Mouse (Mus musculus) heart, postnatal 36 days (tissue): ENCODE data around the gene Inpp5f. TPM values are rescaled to one million over a fixed set of nuclear protein-coding genes. Genes with fewer than 3 reads are reported as not detected.
"Not testable (repeated sequence)": the region's sequence is repeated elsewhere in the genome, so short reads cannot be mapped to it uniquely, and the experiment has no call there.

Source experiments
- DNase-seq, 2 experiments: peaks; one replicate each; pipeline ENCODE4 v3.0.0; 2021 to 2022
- intact Hi-C: fragments of 180-260 bp; cut with DNase I; formaldehyde crosslinking; loops from one replicate; pipeline ENCODE4 v1.15.1; 2025
- total RNA-seq, 2 experiments: library from RNA; stranded (reverse); gene quantifications; 2 replicates each; pipeline ENCODE4 v1.2.3; 2021

The Inpp5f gene
- 1 to 10 TPM; 5.0 to 7.0 TPM for total RNA-seq

DNA sequence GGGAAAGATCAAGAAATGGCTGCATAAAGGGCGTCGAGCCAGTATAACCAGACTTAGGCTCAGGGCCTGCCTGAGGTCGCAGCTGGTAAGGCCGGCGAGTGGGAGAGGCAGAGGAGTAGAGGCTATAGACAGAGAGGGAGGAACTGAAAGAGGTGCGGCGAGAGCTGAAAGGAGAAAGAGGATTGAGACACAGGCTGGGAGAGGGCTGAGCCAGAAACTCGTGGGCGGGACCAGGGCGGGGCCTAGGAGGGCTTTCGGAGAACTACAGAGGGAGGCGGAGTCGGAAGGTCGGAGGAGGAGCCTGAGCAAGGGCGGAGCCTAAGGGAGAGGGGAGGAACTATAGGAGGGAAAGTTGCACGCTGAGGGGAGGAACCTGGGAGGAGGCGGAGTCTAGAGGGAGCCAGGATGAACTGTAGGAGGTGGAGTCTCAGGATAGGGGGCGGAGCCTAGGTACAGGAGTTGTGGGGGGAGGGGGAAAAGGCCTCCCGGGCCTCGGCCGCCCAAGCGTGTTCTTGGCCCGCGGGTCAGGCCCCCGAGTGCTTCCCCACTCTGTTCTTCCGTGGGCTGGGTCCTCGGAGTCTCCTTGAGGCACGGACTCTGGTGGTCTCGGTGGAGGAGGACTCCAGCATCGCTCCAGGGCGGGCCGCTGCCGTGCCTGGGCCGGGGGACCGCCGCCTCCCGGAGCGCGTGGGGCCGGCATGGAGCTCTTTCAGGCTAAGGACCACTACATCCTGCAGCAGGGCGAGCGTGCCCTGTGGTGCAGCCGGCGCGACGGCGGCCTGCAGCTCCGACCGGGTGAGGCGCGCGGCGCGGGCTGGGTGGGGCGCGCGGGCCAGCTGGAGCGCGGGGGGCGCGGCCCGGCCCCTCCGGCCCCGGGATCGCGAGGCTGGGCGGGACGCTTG is at the start of gene Inpp5f:
Gene Inpp5f (plus strand): TSS at position 432 of the 902 bp plus-strand sequence.
- peak; percentile 99 for DNase-seq
- intact Hi-C loops = loop anchor here (5.0 kb wide), 3 partner anchors 76 to 149 kb away; partner anchors contain the start of genes Bag3 and Tial1

DNA sequence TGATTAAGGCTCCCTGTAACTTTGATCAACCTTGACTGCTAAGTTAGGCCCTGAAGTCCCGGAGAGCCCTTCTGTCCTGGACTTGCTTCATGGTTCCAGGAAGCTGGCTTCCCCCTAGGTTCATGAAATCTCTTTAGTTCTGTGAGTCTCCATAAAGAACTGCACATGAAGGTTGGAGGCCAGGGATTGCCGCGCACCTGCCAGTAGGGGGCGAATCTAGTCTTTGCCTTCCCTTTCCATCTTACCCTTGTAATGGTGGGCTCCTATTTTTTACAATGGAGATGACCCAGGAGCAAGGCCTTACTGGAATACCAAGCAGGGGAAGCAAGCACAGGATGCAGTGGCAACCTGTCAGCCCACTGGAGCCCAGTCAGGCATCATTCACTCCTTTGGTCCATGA is 47.8 kb upstream of the Inpp5f start:
- intact Hi-C loops = loop anchor here (1.0 to 5.0 kb wide), 2 partner anchors 86 to 127 kb away; no protein-coding TSS in a partner anchor
- peak in 1 of 2 experiments; percentile 50 for DNase-seq

- intact Hi-C loops = no loop called here
- DNase-seq = no peak
Measured at GRCm38 (mm10) chr7:128566311-128566710, 44.8 kb upstream of the Inpp5f start.

DNA sequence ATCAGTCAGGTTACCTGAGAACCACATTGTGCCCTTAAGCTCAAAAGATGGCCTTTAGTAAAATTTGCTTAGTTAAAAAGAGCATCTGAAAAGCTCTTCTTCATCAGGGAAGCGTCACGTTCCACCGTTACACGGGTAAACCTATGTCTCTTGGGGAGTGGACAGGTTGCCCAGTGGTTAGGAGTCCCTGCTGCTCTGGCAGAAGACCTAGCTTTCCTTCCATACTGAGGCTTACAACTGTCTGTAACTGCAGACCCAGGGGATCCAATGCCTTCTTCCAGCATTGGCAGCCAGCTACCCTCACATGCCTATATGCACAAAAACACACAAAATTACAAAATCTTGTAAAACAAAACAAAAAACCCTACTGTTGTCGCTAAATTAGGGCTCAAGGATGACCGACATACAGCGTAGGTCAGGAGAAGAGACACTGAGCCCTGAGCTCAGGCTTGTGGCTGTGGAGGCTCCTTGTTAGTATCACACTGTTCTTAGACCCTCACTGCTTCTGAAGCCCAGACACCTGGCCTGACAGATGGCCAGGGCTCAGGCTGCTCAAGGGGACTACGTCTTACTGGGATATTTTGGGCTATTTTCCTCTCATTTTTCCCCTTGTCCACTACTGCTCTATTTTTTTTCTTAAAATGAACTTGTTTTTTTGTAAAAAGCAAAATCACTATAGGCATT is 43.4 kb upstream of the Inpp5f start:
- intact Hi-C loops = no loop called here
- DNase-seq = no peak

DNA sequence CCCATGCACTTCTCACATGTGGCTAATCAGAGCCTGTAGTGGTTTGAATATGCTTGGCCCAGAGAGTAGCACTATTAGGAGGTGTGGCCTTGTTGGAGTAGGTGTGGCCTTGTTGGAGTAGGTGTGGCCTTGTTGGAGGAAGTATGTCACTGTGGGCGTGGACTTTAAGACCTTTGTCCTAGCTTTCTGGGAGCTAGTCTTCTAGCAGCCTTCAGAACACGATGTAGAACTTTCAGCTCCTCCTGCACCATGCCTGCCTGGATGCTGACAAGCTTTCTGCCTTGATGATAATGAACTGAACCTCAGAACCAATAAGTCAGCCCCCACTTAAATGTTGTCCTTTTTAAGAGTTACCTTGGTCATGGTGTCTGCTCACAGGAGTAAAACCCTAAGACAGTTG is 41.7 kb upstream of the Inpp5f start:
- intact Hi-C loops, DNase-seq: not testable (repeated sequence)

- intact Hi-C loops = no loop called here
- no peak for DNase-seq
Measured at GRCm38 (mm10) chr7:128569987-128570656, 41.0 kb upstream of the Inpp5f start.

DNA sequence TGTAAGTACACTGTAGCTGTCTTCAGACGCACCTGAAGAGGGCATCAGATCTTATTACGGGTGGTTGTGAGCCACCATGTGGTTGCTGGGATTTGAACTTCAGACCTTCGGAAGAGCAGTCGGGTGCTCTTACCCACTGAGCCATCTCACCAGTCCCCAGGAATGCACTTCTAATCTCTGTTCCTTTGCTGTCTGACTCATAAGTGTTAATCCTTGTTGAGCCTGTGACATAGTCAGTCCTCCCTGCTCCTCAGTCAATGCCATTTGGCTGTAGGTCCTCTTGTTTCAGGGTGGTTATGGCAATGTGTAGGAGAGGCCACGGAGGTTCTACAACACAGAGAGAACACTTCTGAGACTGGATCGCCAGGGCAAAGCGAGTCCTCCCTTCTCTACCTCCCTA is 40.5 kb upstream of the Inpp5f start:
- intact Hi-C loops, DNase-seq: not testable (repeated sequence)

DNA sequence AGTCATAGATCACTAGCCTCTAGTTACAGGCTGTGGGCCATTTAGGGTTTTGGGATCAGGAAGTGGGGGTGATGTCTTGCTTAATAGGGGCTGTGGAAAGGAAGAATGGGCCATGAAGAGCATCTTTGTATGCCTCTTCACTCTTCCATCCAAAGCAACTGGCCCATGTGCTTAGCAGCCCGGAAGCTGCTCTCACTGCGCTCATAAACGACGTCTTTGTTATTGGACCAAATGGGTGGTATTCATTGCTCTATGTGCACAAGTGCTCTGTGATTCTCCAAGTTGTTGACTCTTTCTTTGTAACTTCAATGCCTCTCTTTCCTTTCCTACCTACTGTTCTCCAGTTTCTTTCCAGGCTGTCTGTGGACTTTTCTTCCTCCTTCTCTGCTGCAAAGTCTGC is 39.1 kb upstream of the Inpp5f start:
- no peak for DNase-seq
- intact Hi-C loops = no loop called here

GRCm38 (mm10) chr7:128575211-128575610 is 35.9 kb upstream of the Inpp5f start:
- intact Hi-C loops = no loop called here
- DNase-seq = no peak

DNA sequence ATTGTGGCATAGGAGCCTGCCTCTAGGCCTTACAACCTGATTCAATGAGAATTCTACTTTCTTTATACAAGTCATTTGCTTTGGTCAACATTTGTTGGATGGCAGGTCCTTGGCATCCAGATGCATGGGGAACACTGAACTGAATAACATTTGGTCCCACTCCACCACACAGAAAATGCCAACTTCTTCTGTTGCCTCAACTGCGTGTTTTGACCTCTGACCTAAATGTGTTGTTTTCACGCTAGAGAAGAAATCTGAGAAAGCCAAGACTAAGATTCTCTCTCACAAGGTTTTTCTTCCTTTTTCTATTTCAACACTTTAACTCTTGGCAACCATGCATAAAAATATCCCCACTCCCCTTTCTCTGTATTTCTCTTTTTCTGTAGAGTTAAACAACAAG is 35.3 kb upstream of the Inpp5f start:
- intact Hi-C loops = no loop called here
- no peak for DNase-seq

- intact Hi-C loops = no loop called here
- no peak for DNase-seq
Measured at GRCm38 (mm10) chr7:128577607-128578006, 33.5 kb upstream of the Inpp5f start.

DNA sequence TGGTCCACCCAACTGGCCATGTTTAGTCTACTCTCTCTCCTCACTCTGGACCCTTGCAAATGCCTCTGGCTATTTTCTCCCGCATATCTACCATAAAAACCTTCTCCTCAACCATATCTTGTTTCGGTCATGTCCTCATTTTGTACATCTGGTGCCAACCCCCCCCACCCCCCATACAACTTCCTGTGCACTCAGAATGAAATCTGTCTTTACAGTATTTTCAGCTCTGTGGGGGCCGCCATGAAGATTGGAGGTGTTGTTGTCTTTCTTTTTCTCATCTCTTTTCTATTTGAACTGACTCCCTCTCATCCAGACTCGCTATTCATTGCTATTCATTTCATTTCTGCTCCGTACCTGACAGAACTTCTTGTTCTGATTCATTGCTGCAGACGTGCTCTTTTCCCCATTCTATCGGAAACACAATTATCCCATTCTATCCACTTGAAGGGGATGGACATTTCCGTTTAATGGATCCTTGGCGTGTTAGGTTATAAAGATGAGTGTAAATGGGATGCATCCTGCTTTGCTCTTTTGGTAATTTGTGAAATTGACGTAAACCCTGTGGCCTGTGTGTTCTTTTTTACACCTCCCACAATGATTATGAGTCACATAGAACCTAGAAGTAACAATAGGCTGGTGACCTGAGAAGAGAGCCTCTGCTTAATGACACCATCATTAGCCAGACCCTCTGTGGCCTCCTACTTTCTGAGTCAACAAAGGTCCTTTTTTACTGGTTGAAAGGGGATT is 32.8 kb upstream of the Inpp5f start:
- DNase-seq = no peak
- intact Hi-C loops = no loop called here

DNA sequence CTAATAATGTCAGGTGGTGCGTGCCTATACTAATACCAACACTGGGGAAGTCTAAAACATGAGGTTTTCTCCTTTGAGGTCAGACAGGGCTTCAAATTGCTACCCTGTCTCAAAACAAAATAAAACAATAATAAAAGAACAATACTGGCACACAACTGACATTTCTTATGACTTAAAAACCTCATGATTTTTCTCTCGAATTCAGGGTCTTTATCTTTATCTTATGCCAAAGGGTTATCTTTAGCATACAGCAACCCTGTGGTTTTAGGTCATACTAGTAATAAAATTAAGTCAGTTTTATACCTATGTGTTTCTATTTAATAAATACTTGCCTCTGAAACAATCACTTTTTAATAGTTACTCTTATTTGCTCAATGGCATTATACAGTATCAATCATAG is 31.7 kb upstream of the Inpp5f start:
- intact Hi-C loops = no loop called here

DNA sequence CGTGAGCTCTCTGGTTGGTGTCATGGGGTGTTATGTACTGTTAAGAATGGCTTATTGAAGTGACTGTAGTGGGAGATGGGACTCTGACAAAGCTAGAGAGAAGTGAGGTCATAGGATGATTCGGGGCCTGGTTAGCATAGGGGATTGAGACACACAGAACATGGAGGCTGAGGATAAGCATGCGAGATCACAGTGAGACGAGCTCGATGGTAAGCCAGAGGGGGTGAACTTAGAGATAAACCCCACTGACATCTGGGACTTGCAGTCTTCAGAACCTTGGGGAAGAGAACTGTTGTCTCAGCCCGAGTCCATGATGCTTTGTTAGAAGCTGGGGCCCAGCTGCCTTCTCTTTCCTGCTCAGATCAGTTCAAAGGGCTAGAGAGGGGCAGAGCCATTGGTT is 30.8 kb upstream of the Inpp5f start:
- no peak for DNase-seq
- intact Hi-C loops = no loop called here

More for the DNA sequence above, 31.7 kb upstream of the Inpp5f start:
- no peak for DNase-seq

- peak; percentile 7 to 8 for DNase-seq
- intact Hi-C loops = no loop called here
Measured at GRCm38 (mm10) chr7:128581864-128582484, 29.2 kb upstream of the Inpp5f start.

DNA sequence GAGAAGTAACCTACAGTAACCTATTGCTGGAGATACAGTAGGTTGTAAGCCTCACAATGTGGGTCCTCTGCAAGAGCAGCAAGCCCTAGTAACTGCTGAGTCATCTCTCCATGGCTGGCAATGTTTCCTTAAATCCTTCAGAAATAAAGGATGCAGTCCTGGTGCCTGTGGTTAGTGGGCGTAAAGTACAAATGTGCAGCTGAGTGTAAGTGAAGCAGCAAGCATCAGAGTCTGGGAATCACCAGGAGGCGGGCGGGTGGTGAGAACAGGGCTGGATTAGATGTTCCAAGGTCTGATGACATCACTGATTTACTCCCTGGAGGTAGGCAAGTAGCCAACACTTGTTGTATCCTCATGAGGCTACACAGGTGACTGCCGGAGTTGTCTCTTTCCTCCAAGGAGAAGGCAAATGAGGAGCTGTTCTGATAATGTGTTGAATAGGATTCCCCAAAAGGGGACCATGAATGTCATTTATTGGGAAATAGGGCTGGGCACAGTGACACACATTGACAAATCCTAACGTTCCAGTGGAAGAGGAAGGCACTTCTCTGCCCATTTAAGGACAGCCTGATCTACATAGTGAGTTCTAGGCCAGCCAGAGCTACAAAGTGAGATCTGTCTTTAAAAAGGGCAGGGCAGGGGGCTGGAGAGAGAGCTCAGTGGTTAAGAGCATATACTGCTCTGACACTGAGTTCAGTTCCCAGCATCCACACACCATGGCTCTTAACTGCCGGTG is 27.7 kb upstream of the Inpp5f start:
- intact Hi-C loops = no loop called here

DNA sequence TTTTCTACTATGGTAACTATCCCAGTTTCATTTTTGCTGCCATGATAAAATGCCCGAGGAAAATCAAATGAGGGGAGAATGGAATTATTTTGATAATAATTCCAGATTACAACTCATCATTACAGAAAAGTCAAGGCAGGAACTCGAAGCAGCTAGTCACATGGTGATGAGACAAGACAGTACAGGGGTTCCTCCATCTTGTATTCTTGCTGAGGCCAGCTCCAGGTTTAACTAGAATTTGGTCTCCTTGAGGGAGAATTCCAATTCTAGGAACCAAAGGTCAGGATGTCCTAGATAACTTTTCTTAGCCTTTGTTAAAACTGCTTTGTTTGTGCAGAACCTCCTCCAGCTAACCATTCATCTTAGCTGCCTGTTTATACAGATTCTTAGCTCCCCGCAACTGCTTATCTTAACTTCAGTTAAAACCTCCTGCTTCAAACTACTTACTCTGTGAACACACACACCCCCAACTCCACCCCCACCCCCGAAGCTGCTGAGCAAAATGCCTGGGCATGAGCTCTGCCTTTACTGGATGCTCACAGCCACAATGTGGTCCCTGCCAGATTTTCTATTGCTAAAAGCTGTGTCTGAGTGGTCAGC is 23.7 kb upstream of the Inpp5f start:
- no peak for DNase-seq
- intact Hi-C loops = no loop called here

More for the DNA sequence above, 27.7 kb upstream of the Inpp5f start:
- DNase-seq = no peak

DNA sequence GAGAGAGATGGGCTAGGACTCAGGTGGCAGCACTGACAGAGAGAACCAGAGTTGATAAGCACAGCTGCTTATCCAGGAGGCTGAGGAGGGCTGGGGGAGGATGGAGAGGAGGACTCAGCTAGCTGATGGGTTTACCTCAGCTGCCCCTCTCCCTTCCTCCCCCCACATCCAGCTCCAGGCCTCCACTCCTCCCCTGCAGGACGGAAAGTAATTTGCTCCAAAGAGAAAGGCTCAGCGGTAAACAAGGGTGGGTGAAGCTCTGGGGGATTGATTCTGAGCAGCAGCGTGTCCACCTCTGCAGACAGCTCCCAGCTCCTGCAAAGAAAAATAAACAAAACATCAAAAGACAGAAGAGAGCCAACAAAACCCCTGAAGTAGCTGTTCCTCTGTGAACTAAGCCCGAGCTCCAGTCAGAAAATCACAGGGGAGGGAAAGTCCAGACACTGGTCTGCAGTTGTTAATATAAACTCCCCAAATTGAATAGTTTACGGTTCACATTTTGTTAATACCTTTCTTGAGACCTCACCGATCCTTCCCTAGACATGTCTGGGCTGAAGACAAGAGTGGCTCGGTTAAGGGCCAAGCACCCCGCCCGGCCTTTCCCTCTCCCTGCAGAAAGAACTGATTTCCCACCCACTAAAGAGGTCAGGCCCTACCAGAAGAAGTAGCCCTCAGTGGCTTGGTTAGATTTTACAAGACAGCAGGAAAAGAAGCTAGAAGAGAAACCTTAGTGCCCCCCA is 19.6 kb upstream of the Inpp5f start:
- peak; percentile 17 to 20 for DNase-seq
- intact Hi-C loops = no loop called here
